Mouse (Mus musculus) liver, embryonic 11.5 days (tissue): ENCODE measurements around the gene Rbpjl. TPM values are rescaled to one million over a fixed set of nuclear protein-coding genes. Genes with fewer than 3 reads are reported as not detected.

ENCODE experiments used
- ATAC-seq: fragments of 200-750 bp; cut with Nextera tagmentation; replicated peaks from 2 replicates; pipeline ENCODE4 v1.8.0; 2017; ENCODE audit warnings: moderate number of reproducible peaks, mild to moderate bottlenecking, moderate TSS enrichment, moderate library complexity; ENCODE audit not compliant: low FRiP score
- DNase-seq: peaks from one replicate; pipeline ENCODE4 v3.0.0-alpha.2; 2017; ENCODE audit warnings: low spot score
- H3K27ac ChIP-seq: fragments of 300-500 bp; sonication (generic); 2 replicates; pipeline ENCODE4 v1.5.1; 2014; ENCODE audit warnings: mild to moderate bottlenecking, low read depth, low read length, control low read depth
- H3K27me3 ChIP-seq: fragments of 300-500 bp; sonication (generic); replicated peaks from 2 replicates; pipeline ENCODE4 v1.6.1; 2014; ENCODE audit warnings: low read length, mixed read lengths; ENCODE audit not compliant: control insufficient read depth, insufficient read depth
- H3K36me3 ChIP-seq: fragments of 300-500 bp; sonication (generic); 2 replicates; pipeline ENCODE4 v1.6.1; 2014; ENCODE audit warnings: mild to moderate bottlenecking, low read length, moderate library complexity, mixed read lengths; ENCODE audit not compliant: control insufficient read depth, insufficient read depth
- H3K4me1 ChIP-seq: fragments of 300-500 bp; sonication (generic); replicated peaks from 2 replicates; pipeline ENCODE4 v1.6.1; 2014; ENCODE audit warnings: low read length, mixed read lengths; ENCODE audit not compliant: control insufficient read depth, insufficient read depth
- H3K4me2 ChIP-seq: fragments of 300-500 bp; sonication (generic); 2 replicates; pipeline ENCODE4 v1.6.1; 2014; ENCODE audit warnings: mild to moderate bottlenecking, control low read depth, moderate library complexity
- H3K4me3 ChIP-seq: fragments of 300-500 bp; sonication (generic); 2 replicates; pipeline ENCODE4 v1.5.1; 2014; ENCODE audit warnings: low read depth, low read length, control low read depth
- H3K9ac ChIP-seq: fragments of 300-500 bp; sonication (generic); 2 replicates; pipeline ENCODE4 v1.6.1; 2014; ENCODE audit warnings: low read depth, low read length, control low read depth
- H3K9me3 ChIP-seq: fragments of 300-500 bp; sonication (generic); 2 replicates; pipeline ENCODE4 v1.6.1; 2016; ENCODE audit warnings: low read length, inconsistent platforms, mixed read lengths; ENCODE audit not compliant: control insufficient read depth
- WGBS: fragments of 180-500 bp; shearing (Covaris S2); extraction: QIAGEN DNeasy Blood & Tissue Kit; methylation state at CpG from one replicate; pipeline ENCODE4 v1.1.7; 2014; 5-methylcytosine and 5-hydroxymethylcytosine counted together
- polyA plus RNA-seq: library from polyadenylated mRNA; unstranded; fragments of >200 nt; fragmentation: Nextera tagmentation; extraction: Ambion mirVana; gene quantifications from 2 replicates; pipeline ENCODE4 v1.2.1, GENCODE M21; 2014

Gene Rbpjl
- polyA plus RNA-seq: 0.04 and 0.12 TPM in 2 replicates

- 0 out of 2 replicates have a peak, but pooled peaks cover 2% of the 10 kb centered on the region for H3K9me3 ChIP-seq
- peaks cover 92% of the 10 kb centered on the region for H3K27me3 ChIP-seq
- H3K4me1 ChIP-seq: peaks cover 2% of the 10 kb centered on the region; the same call in 1 of the 2 replicates
- no peak within 1 kb of the TSS for H3K4me3 ChIP-seq
- H3K27ac ChIP-seq: no peak within 1 kb of the TSS
- no peaks in the 10 kb centered on the region for H3K36me3 ChIP-seq
- peak; percentile 65 for DNase-seq
- 0 out of 2 replicates have a peak, but pooled peaks have one; percentile 48 for ATAC-seq
- no peak within 1 kb of the TSS for H3K9ac ChIP-seq
- no peak within 1 kb of the TSS for H3K4me2 ChIP-seq
- WGBS: 5% methylated on average over 17 of the region's 17 CpGs
These were observed at the start of gene Rbpjl for GRCm38 (mm10) chr2:164402906-164403305. Gene Rbpjl, plus strand, starts transcription at chr2:164403141.

GRCm38 (mm10) chr2:164353356-164353755 lies 49.6 kb upstream of the Rbpjl start:
- no peaks in the 10 kb centered on the region for H3K36me3 ChIP-seq
- DNase-seq (no peak), ATAC-seq (no peak)
- no peak overlapping the region for H3K9ac ChIP-seq
- no peak overlapping the region for H3K4me3 ChIP-seq
- no peak overlapping the region for H3K27ac ChIP-seq
- 86% methylated on average over 11 of the region's 11 CpGs for WGBS
- H3K9me3 ChIP-seq: no peaks in the 10 kb centered on the region
- H3K4me1 ChIP-seq: no peaks in the 10 kb centered on the region
- no peak overlapping the region for H3K4me2 ChIP-seq
- no peaks in the 10 kb centered on the region for H3K27me3 ChIP-seq

GRCm38 (mm10) chr2:164356177-164356967 lies 46.6 kb upstream of the Rbpjl start:
- Histone ChIP-seq H3K36me3 (no peaks in the 10 kb centered on the region), H3K4me2 (no peak overlapping the region), H3K27me3 (no peaks in the 10 kb centered on the region; the same call in none of the 2 replicates), H3K4me3 (no peak overlapping the region), H3K9ac (no peak overlapping the region), H3K4me1 (no peaks in the 10 kb centered on the region), H3K27ac (no peak overlapping the region), H3K9me3 (no peaks in the 10 kb centered on the region)
- 73% methylated on average over 11 of the region's 11 CpGs for WGBS
- DNase-seq (no peak), ATAC-seq (no peak)

GRCm38 (mm10) chr2:164358373-164358772 lies 44.6 kb upstream of the Rbpjl start:
- WGBS: 80% methylated on average over 3 of the region's 3 CpGs
- ATAC-seq: no peak
- no peak overlapping the region for H3K4me2 ChIP-seq

GRCm38 (mm10) chr2:164359031-164359430 lies 43.9 kb upstream of the Rbpjl start:
- no peak overlapping the region for H3K4me2 ChIP-seq
- no peaks in the 10 kb centered on the region; the same call in none of the 2 replicates for H3K27me3 ChIP-seq
- no peaks in the 10 kb centered on the region for H3K9me3 ChIP-seq
- H3K4me1 ChIP-seq: no peaks in the 10 kb centered on the region
- DNase-seq (no peak), ATAC-seq (no peak)
- no peak overlapping the region for H3K4me3 ChIP-seq
- no peaks in the 10 kb centered on the region for H3K36me3 ChIP-seq
- H3K27ac ChIP-seq: no peak overlapping the region
- WGBS: 76% methylated on average over 5 of the region's 5 CpGs
- no peak overlapping the region for H3K9ac ChIP-seq

More at GRCm38 (mm10) chr2:164358373-164358772, 44.6 kb upstream of the Rbpjl start:
- Histone ChIP-seq H3K9me3 (no peaks in the 10 kb centered on the region), H3K36me3 (no peaks in the 10 kb centered on the region), H3K4me1 (no peaks in the 10 kb centered on the region), H3K27ac (no peak overlapping the region), H3K27me3 (no peaks in the 10 kb centered on the region; the same call in none of the 2 replicates), H3K9ac (no peak overlapping the region), H3K4me3 (no peak overlapping the region)
- peak; percentile 6 for DNase-seq

GRCm38 (mm10) chr2:164359668-164360067 lies 43.3 kb upstream of the Rbpjl start:
- no peaks in the 10 kb centered on the region for H3K4me1 ChIP-seq
- H3K9ac ChIP-seq: no peak overlapping the region
- no peak overlapping the region for H3K27ac ChIP-seq
- DNase-seq: peak; percentile 21
- H3K4me3 ChIP-seq: no peak overlapping the region
- 61% methylated on average over 5 of the region's 5 CpGs for WGBS
- no peaks in the 10 kb centered on the region for H3K9me3 ChIP-seq
- ATAC-seq: no peak
- no peaks in the 10 kb centered on the region for H3K36me3 ChIP-seq
- no peak overlapping the region for H3K4me2 ChIP-seq
- H3K27me3 ChIP-seq: no peaks in the 10 kb centered on the region; the same call in none of the 2 replicates

GRCm38 (mm10) chr2:164360974-164361657 lies 41.8 kb upstream of the Rbpjl start:
- DNase-seq (no peak), ATAC-seq (no peak)
- no peak overlapping the region for H3K9ac ChIP-seq
- H3K36me3 ChIP-seq: no peaks in the 10 kb centered on the region
- no peak overlapping the region for H3K4me3 ChIP-seq
- H3K27me3 ChIP-seq: no peaks in the 10 kb centered on the region; the same call in none of the 2 replicates
- no peaks in the 10 kb centered on the region for H3K4me1 ChIP-seq
- no peak overlapping the region for H3K4me2 ChIP-seq
- WGBS: 27% methylated on average over 13 of the region's 13 CpGs
- no peaks in the 10 kb centered on the region for H3K9me3 ChIP-seq
- no peak overlapping the region for H3K27ac ChIP-seq

GRCm38 (mm10) chr2:164366947-164367346 lies 36.0 kb upstream of the Rbpjl start:
- Histone ChIP-seq H3K4me3 (no peak overlapping the region), H3K27me3 (no peaks in the 10 kb centered on the region), H3K4me2 (no peak overlapping the region), H3K4me1 (no peaks in the 10 kb centered on the region), H3K9me3 (no peaks in the 10 kb centered on the region), H3K27ac (no peak overlapping the region), H3K36me3 (no peaks in the 10 kb centered on the region), H3K9ac (no peak overlapping the region)
- ATAC-seq (no peak), DNase-seq (no peak)
- WGBS: 78% methylated on average over 3 of the region's 3 CpGs
